Mouse (Mus musculus): ENCODE measurements around the gene Crb3.

DNA sequence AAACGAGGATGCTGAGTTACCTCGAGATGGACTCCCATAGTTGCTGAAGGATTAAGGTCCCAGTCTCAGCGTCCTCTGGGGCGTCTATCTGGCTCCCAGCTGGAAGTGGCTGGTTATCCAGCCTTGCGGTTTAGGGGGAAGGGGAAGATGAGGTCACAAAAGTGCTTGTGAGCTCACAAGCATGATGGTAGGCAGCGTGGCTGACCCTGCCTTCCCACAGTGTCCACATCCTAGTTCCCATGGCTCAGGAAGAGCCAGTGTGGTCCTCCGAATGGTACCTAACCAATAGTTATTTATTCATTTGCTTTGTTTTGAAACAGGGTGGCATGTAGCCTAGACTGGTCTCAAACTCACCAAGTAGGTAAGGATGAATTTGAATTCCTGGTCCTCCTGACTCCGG lies 17.4 kb upstream of the Crb3 start, which contains the start of gene Slc25a41:
- TF ChIP-seq SMC3 (IDR thresholded peaks at IDR 0.05; ENCODE audit: low read depth, low read length) (no peak), EP300 (IDR thresholded peaks at IDR 0.05; ENCODE audit: low read length) (no peak), CTCF (conservative IDR thresholded peaks at IDR 0.05 in 1 of 2, IDR thresholded peaks at IDR 0.05 in 1 of 2; ENCODE audit: low read depth in 2 of 2, low read length in 2 of 2) (no peak), CHD1 (IDR thresholded peaks at IDR 0.05; ENCODE audit: low read depth, low read length) (no peak), MYC (IDR thresholded peaks at IDR 0.05; ENCODE audit: low read depth, low read length) (no peak), POLR2A (IDR thresholded peaks at IDR 0.05; ENCODE audit: low read depth, low read length) (no peak), ZMIZ1 (IDR thresholded peaks at IDR 0.05; ENCODE audit: low read depth, low read length) (no peak), MAFK (IDR thresholded peaks at IDR 0.05; ENCODE audit: insufficient replicate concordance, low read length) (no peak), USF2 (conservative IDR thresholded peaks at IDR 0.05; ENCODE audit: low read depth, low read length) (no peak), JUN (IDR thresholded peaks at IDR 0.05; ENCODE audit: insufficient read depth, low read depth, low read length) (no peak), SIN3A (IDR thresholded peaks at IDR 0.05; ENCODE audit: low read length) (no peak), USF1 (IDR thresholded peaks at IDR 0.05; ENCODE audit: low read depth, low read length) (no peak), TBP (conservative IDR thresholded peaks at IDR 0.05; ENCODE audit: low read depth, low read length) (no peak), JUND (conservative IDR thresholded peaks at IDR 0.05; ENCODE audit: low read depth, low read length) (no peak)

All from CH12.LX (cell line).